Mouse (Mus musculus): ENCODE results near the gene Foxk1. TPM values are rescaled to one million over a fixed set of nuclear protein-coding genes. Genes with fewer than 3 reads are reported as not detected.
A peak's percentile ranks its signal among the peaks of the same experiment; 100 is the strongest.

Gene Foxk1
- total RNA-seq, 2 experiments from 2014 or later: 38.7 to 40.5 TPM

- intact Hi-C loops (cut with DNase I): no loop called here
- peak in 1 of 2 experiments; percentile 80 for DNase-seq (ENCODE audit: low spot score in 2 of 2)
Observed at GRCm38 (mm10) chr5:142386784-142387680, 14.3 kb upstream of the Foxk1 start.

GRCm38 (mm10) chr5:142387716-142388115 lies 13.6 kb upstream of the Foxk1 start:
- intact Hi-C loops (cut with DNase I): no loop called here
- DNase-seq (ENCODE audit: low spot score in 2 of 2): no peak

GRCm38 (mm10) chr5:142391691-142392090 lies 9.6 kb upstream of the Foxk1 start:
- intact Hi-C loops (cut with DNase I): no loop called here
- no peak for DNase-seq (ENCODE audit: low spot score in 2 of 2)

GRCm38 (mm10) chr5:142394602-142395252 lies 6.6 kb upstream of the Foxk1 start:
- intact Hi-C loops (cut with DNase I): no loop called here

GRCm38 (mm10) chr5:142395909-142396308 lies 5.4 kb upstream of the Foxk1 start:
- no peak for DNase-seq (ENCODE audit: low spot score in 2 of 2)
- intact Hi-C loops (cut with DNase I): no loop called here

More at GRCm38 (mm10) chr5:142394602-142395252, 6.6 kb upstream of the Foxk1 start:
- DNase-seq (ENCODE audit: low spot score in 2 of 2): no peak

GRCm38 (mm10) chr5:142400181-142400883 lies 965 bp upstream of the Foxk1 start:
- intact Hi-C loops (cut with DNase I): no loop called here
- DNase-seq (ENCODE audit: low spot score in 2 of 2): no peak

GRCm38 (mm10) chr5:142401641-142402625 lies 636 bp downstream of the Foxk1 start:
- intact Hi-C loops (cut with DNase I): loop anchor here (1.0 to 2.0 kb wide), 2 partner anchors 35 to 47 kb away; no protein-coding TSS in a partner anchor
- peak in 1 of 2 experiments; percentile 34 for DNase-seq (ENCODE audit: low spot score in 2 of 2)

GRCm38 (mm10) chr5:142403694-142404093 lies 2.4 kb downstream of the Foxk1 start:
- DNase-seq (ENCODE audit: low spot score in 2 of 2): no peak
- intact Hi-C loops (cut with DNase I): loop anchor here (2.0 kb wide), 2 partner anchors 37 to 45 kb away; no protein-coding TSS in a partner anchor

- DNase-seq (ENCODE audit: low spot score in 2 of 2): no peak
- intact Hi-C loops (cut with DNase I): loop anchor here (2.0 kb wide), 1 partner anchor 36 kb away; no protein-coding TSS in a partner anchor
Observed at GRCm38 (mm10) chr5:142404307-142404706, 3.0 kb downstream of the Foxk1 start.

GRCm38 (mm10) chr5:142405426-142405825 lies 4.1 kb downstream of the Foxk1 start:
- peak; percentile 57 to 93 for DNase-seq (ENCODE audit: low spot score in 2 of 2)
- intact Hi-C loops (cut with DNase I): loop anchor here (2.0 kb wide), 1 partner anchor 35 kb away; no protein-coding TSS in a partner anchor

GRCm38 (mm10) chr5:142406401-142406800 lies 5.1 kb downstream of the Foxk1 start:
- intact Hi-C loops (cut with DNase I): no loop called here
- no peak for DNase-seq (ENCODE audit: low spot score in 2 of 2)

- intact Hi-C loops (cut with DNase I): no loop called here
- DNase-seq (ENCODE audit: low spot score in 2 of 2): no peak
Observed at GRCm38 (mm10) chr5:142406937-142407336, 5.6 kb downstream of the Foxk1 start.

GRCm38 (mm10) chr5:142407381-142407780 lies 6.1 kb downstream of the Foxk1 start:
- no peak for DNase-seq (ENCODE audit: low spot score in 2 of 2)
- intact Hi-C loops (cut with DNase I): no loop called here

GRCm38 (mm10) chr5:142409169-142409568 lies 7.9 kb downstream of the Foxk1 start:
- intact Hi-C loops (cut with DNase I): no loop called here
- DNase-seq (ENCODE audit: low spot score in 2 of 2): no peak

- no peak for DNase-seq (ENCODE audit: low spot score in 2 of 2)
Observed at GRCm38 (mm10) chr5:142410348-142410747, 9.1 kb downstream of the Foxk1 start.

GRCm38 (mm10) chr5:142412678-142413385 lies 11.5 kb downstream of the Foxk1 start:
- intact Hi-C loops (cut with DNase I): no loop called here
- DNase-seq (ENCODE audit: low spot score in 2 of 2): no peak

More at GRCm38 (mm10) chr5:142410348-142410747, 9.1 kb downstream of the Foxk1 start:
- intact Hi-C loops (cut with DNase I): no loop called here

- intact Hi-C loops (cut with DNase I): no loop called here
Observed at GRCm38 (mm10) chr5:142413723-142414445, 12.6 kb downstream of the Foxk1 start.

More at GRCm38 (mm10) chr5:142413723-142414445, 12.6 kb downstream of the Foxk1 start:
- no peak for DNase-seq (ENCODE audit: low spot score in 2 of 2)

Measured in left cerebral cortex, postnatal 25 days (tissue).